Mouse (Mus musculus) myocyte (in vitro differentiated cells): ENCODE measurements at regions not wholly inside any gene's neighbourhood (a gene's known extent, or its start where the extent isn't known, plus 50 kb on each side); places are given as distances from the start of the nearest gene placed in this dataset.

ENCODE experiments used
- H3K27me3 ChIP-seq: one replicate; pipeline ENCODE4 v1.6.1; 2011; ENCODE audit not compliant: control insufficient read depth, insufficient read depth, insufficient read length
- H3K36me3 ChIP-seq: one replicate; pipeline ENCODE4 v1.6.1; 2011; ENCODE audit not compliant: control insufficient read depth, insufficient read depth
- H3K4me2 ChIP-seq: one replicate; pipeline ENCODE4 v1.6.1; 2011; ENCODE audit warnings: low read depth, control low read depth
- H3K4me3 ChIP-seq: one replicate; pipeline ENCODE4 v1.5.1; 2011; ENCODE audit warnings: mild to moderate bottlenecking, control low read depth, moderate library complexity
- H3K79me2 ChIP-seq: one replicate; pipeline ENCODE4 v1.6.1; 2011; ENCODE audit not compliant: control insufficient read depth, insufficient read depth
- H3ac ChIP-seq: one replicate; pipeline ENCODE4 v1.6.1; 2011; ENCODE audit not compliant: control insufficient read depth, insufficient read length
- CEBPB ChIP-seq: IDR thresholded peaks from 2 replicates; pipeline ENCODE4 v1.6.1; 2011; ENCODE audit warnings: mild to moderate bottlenecking, moderate library complexity; ENCODE audit not compliant: poor library complexity, insufficient read depth, severe bottlenecking
- E2F4 ChIP-seq: IDR thresholded peaks from one replicate; pipeline ENCODE4 v1.6.1; 2011; ENCODE audit warnings: mild to moderate bottlenecking, control low read depth, moderate library complexity; ENCODE audit not compliant: insufficient read depth
- MAX ChIP-seq: IDR thresholded peaks from one replicate; pipeline ENCODE4 v1.6.1; 2011; ENCODE audit warnings: low read depth, mild to moderate bottlenecking, control low read depth
- MYOD1 ChIP-seq, 3 experiments: IDR thresholded peaks; one replicate each; pipeline ENCODE4 v1.6.1; 2011; ENCODE audit warnings: control low read depth in 2 of 3, low read depth in 2 of 3, mild to moderate bottlenecking in 2 of 3, moderate library complexity in 1 of 3; ENCODE audit not compliant: insufficient read length in 2 of 3, control insufficient read depth in 1 of 3
- MYOG ChIP-seq, 3 experiments: IDR thresholded peaks; one replicate each; pipeline ENCODE4 v1.6.1; 2011; ENCODE audit warnings: control low read depth in 2 of 3, low read depth in 2 of 3, mild to moderate bottlenecking in 2 of 3; ENCODE audit not compliant: insufficient read length in 2 of 3, control insufficient read depth in 1 of 3, insufficient read depth in 1 of 3
- POLR2A ChIP-seq: IDR thresholded peaks from one replicate; pipeline ENCODE4 v1.6.1; 2011; ENCODE audit warnings: low read depth, mild to moderate bottlenecking, control low read depth, moderate library complexity; ENCODE audit not compliant: insufficient read length
- POLR2AphosphoS2 ChIP-seq: IDR thresholded peaks from one replicate; pipeline ENCODE4 v1.6.1; 2011; ENCODE audit warnings: low read depth, control low read depth; ENCODE audit not compliant: insufficient read length
- REST ChIP-seq: IDR thresholded peaks from one replicate; pipeline ENCODE4 v1.6.1; 2011; ENCODE audit warnings: mild to moderate bottlenecking, control low read depth, moderate library complexity; ENCODE audit not compliant: insufficient read depth, insufficient read length
- SRF ChIP-seq: IDR thresholded peaks from one replicate; pipeline ENCODE4 v1.6.1; 2011; ENCODE audit warnings: low read depth; ENCODE audit not compliant: control insufficient read depth, insufficient read length
- TCF12 ChIP-seq: IDR thresholded peaks from one replicate; pipeline ENCODE4 v1.6.1; 2011; ENCODE audit warnings: mild to moderate bottlenecking, control low read depth; ENCODE audit not compliant: poor library complexity, insufficient read depth, severe bottlenecking
- TCF3 ChIP-seq: IDR thresholded peaks from one replicate; pipeline ENCODE4 v1.6.1; 2011; ENCODE audit warnings: low read depth, control low read depth; ENCODE audit not compliant: insufficient read length
- USF1 ChIP-seq: IDR thresholded peaks from one replicate; pipeline ENCODE4 v1.6.1; 2011; ENCODE audit warnings: low read depth, mild to moderate bottlenecking, control low read depth, moderate library complexity

DNA sequence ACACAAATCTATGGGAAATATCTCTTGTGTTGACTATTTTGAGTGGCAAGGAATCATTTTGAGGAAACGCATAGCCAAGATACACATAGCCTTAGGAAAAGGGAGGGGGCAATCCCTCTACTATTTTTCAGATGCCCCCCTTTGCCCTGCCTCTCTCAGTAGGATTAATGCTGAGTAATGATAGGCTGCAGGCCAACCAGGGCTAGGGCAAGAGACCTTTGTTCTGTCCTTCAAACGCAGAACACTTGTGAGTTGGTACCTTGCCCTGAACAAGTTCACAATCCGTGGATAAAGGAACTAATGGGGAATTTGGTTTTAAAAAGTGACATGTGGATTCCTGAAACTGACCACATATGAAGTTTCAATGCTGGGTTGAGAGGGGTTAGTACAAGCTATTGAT, 651.6 kb downstream of the Slc4a3 start:
- Histone ChIP-seq H3K4me2 (no peak overlapping the region), H3K4me3 (no peak overlapping the region), H3ac (no peak overlapping the region), H3K27me3 (no peaks in the 10 kb centered on the region), H3K79me2 (no peaks in the 10 kb centered on the region), H3K36me3 (no peaks in the 10 kb centered on the region)
- TF ChIP-seq TCF12 (no peak), E2F4 (no peak), POLR2A (no peak), MAX (no peak), POLR2AphosphoS2 (no peak), TCF3 (no peak)

DNA sequence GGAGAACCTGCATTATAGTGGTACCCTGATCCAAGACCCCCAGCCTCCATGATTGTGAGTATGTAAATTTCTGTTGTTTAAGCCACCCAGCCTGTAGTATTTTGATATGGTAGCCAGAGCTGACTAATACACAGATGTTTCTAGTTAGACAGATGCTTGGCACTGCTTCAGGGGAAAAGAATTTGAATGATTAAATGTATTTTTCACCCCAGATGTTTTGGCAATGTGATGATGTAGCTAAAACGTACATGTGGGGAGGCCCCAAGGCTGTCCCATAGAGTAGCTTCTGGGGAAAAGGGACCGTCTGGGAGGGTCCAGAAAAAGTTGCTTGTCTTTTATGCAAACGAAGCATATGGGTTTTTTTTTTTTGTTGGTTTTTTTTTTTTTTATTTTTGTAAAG, 654.8 kb downstream of the Slc4a3 start:
- H3K27me3 ChIP-seq = no peaks in the 10 kb centered on the region
- H3K4me2 ChIP-seq = no peak overlapping the region
- no peak overlapping the region for H3K4me3 ChIP-seq
- no peaks in the 10 kb centered on the region for H3K36me3 ChIP-seq
- H3K79me2 ChIP-seq = no peaks in the 10 kb centered on the region
- H3ac ChIP-seq = no peak overlapping the region
- no peak for TF ChIP-seq REST

DNA sequence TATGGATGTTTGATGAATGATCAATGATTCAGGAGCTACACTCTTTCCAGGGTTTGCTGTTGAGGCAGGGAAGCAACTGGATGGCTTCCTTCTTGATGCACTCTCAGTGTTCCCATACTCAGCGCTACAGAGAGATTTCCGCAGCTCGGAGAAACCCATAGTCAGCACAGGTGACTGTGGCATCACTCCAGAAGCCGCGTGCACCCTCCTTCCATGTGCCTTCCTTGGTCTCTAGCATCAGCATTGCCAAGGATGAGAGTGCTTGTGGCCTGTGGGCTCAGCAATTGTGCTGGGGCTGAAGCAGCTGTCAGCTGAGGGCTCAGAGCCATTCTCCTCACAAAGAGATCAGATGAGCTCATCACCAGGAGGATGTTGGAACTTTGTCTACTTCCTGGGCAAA, 666.4 kb downstream of the Slc4a3 start:
- Histone ChIP-seq H3K79me2 (no peaks in the 10 kb centered on the region), H3ac (no peak overlapping the region), H3K4me2 (no peak overlapping the region), H3K4me3 (no peak overlapping the region), H3K27me3 (no peaks in the 10 kb centered on the region), H3K36me3 (no peaks in the 10 kb centered on the region)
- no peak for TF ChIP-seq TCF3
- no peak for TF ChIP-seq SRF
- no peak for TF ChIP-seq POLR2AphosphoS2
- TF ChIP-seq REST = no peak
- no peak for TF ChIP-seq USF1
- TF ChIP-seq MYOD1 (IDR thresholded peaks at IDR 0.05; ENCODE audit: control insufficient read depth in 1 of 3, insufficient read length in 2 of 3, low read depth in 2 of 3) = no peak
- TF ChIP-seq TCF12 = no peak
- no peak for TF ChIP-seq CEBPB
- TF ChIP-seq POLR2A = no peak

DNA sequence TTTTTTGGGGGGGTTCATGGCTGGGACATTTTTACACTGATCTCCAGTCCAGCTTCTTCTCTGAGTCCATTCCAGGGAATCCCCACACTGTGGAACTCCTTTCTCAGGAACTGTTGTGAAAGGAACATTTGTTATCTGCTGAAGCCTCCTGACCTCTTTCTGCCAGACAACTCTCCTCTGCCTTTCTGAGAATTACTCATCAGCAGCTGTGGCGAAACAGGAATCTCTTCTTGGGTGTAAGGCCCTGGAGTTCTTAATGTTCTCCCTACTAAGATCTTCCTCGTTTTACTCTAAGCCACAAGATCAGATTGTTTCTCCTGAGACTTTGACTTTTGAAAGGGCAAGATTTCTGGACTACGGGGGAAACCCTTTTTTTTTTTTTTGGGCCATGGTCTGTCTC, 698.7 kb downstream of the Slc4a3 start:
- no peak overlapping the region for H3ac ChIP-seq
- H3K79me2 ChIP-seq = no peaks in the 10 kb centered on the region
- no peak overlapping the region for H3K4me2 ChIP-seq
- no peak overlapping the region for H3K4me3 ChIP-seq
- TF ChIP-seq MAX = no peak
- TF ChIP-seq POLR2A = no peak
- no peak for TF ChIP-seq CEBPB
- TF ChIP-seq TCF3 = no peak
- no peak for TF ChIP-seq MYOD1 (IDR thresholded peaks at IDR 0.05; ENCODE audit: control insufficient read depth in 1 of 3, insufficient read length in 2 of 3, low read depth in 2 of 3)
- no peak for TF ChIP-seq REST
- TF ChIP-seq SRF = no peak
- no peak for TF ChIP-seq E2F4
- no peaks in the 10 kb centered on the region for H3K36me3 ChIP-seq
- no peaks in the 10 kb centered on the region for H3K27me3 ChIP-seq

DNA sequence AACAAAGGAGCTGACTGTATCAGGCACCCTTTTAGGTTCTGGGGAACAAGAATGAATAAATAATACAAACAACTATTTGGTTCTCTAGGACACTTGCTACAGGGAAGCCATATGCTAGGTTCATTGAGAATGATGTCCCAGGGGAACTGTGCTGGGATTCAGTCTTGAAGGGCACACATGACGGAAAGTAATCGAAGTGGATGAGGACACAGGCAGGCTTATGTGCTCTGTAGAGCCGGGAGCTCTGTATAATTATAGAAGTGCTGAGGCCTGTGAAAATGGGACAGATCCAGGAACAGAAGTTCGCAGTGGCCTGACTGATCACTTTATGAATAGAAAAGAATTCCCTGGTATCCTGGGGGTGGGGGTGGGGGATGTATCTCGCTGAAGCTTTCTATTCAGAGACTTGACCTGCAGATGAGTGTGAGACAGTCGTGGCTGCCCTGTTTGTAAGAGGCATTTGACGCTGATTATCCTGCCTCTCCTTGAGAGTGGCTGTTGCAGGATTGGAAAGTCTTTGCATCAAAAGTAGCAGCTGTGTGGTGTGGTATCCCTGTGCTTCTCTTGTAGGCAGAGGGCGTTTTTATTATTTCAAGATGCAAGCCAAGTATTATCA, 700.2 kb downstream of the Slc4a3 start:
- no peak overlapping the region for H3ac ChIP-seq
- no peak overlapping the region for H3K4me3 ChIP-seq
- no peaks in the 10 kb centered on the region for H3K27me3 ChIP-seq
- no peaks in the 10 kb centered on the region for H3K36me3 ChIP-seq
- no peak for TF ChIP-seq POLR2AphosphoS2
- TF ChIP-seq SRF = no peak
- no peak for TF ChIP-seq POLR2A
- TF ChIP-seq MYOG (IDR thresholded peaks at IDR 0.05; ENCODE audit: control insufficient read depth in 1 of 3, insufficient read depth in 1 of 3, insufficient read length in 2 of 3, low read depth in 2 of 3) = no peak
- no peak for TF ChIP-seq USF1
- no peak for TF ChIP-seq TCF3
- TF ChIP-seq CEBPB = no peak
- no peak for TF ChIP-seq MYOD1 (IDR thresholded peaks at IDR 0.05; ENCODE audit: control insufficient read depth in 1 of 3, insufficient read length in 2 of 3, low read depth in 2 of 3)
- no peak for TF ChIP-seq REST
- TF ChIP-seq MAX = no peak
- H3K4me2 ChIP-seq = no peak overlapping the region
- no peaks in the 10 kb centered on the region for H3K79me2 ChIP-seq

DNA sequence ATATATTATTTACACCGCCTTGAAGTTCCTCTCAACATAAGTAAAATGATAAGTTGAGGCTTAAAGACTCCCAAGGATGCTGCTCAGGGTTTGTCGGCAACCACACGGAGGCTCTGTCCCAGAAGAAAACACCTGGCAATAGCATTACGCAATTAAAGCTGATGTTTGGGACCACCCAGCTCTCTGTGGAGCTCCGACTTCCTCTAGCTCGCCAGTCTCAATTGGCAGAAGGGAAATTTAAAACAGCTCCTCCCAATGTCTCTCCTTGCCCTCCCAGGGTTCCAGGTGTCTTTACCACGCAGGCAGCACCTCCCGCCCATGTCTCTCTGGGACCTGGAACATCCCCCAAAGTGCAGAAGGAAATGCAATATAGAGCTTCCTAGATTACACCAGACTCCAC, 701.1 kb downstream of the Slc4a3 start:
- H3K27me3 ChIP-seq = no peaks in the 10 kb centered on the region
- H3K4me2 ChIP-seq = no peak overlapping the region
- no peaks in the 10 kb centered on the region for H3K36me3 ChIP-seq
- no peak overlapping the region for H3ac ChIP-seq
- H3K4me3 ChIP-seq = no peak overlapping the region
- H3K79me2 ChIP-seq = no peaks in the 10 kb centered on the region
- no peak for TF ChIP-seq MAX
- no peak for TF ChIP-seq MYOG (IDR thresholded peaks at IDR 0.05; ENCODE audit: control insufficient read depth in 1 of 3, insufficient read depth in 1 of 3, insufficient read length in 2 of 3, low read depth in 2 of 3)
